Mouse (Mus musculus) left cerebral cortex, postnatal 36 days (tissue): ENCODE data around the gene Rpp30. TPM values are rescaled to one million over a fixed set of nuclear protein-coding genes. Genes with fewer than 3 reads are reported as not detected.

ENCODE experiments used
- DNase-seq, 2 experiments: peaks; one replicate each; pipeline ENCODE4 v3.0.0; 2021 to 2022; ENCODE audit warnings: low spot score in 2 of 2, mixed read lengths in 1 of 2
- intact Hi-C: fragments of 180-260 bp; cut with DNase I; formaldehyde crosslinking; loops from one replicate; pipeline ENCODE4 v1.15.1; 2025
- total RNA-seq, 2 experiments: library from RNA; stranded (reverse); gene quantifications; 2 replicates each; pipeline ENCODE4 v1.2.3; 2021

The Rpp30 gene
- 10 to 100 TPM; 16.2 to 17.7 TPM for total RNA-seq

DNA sequence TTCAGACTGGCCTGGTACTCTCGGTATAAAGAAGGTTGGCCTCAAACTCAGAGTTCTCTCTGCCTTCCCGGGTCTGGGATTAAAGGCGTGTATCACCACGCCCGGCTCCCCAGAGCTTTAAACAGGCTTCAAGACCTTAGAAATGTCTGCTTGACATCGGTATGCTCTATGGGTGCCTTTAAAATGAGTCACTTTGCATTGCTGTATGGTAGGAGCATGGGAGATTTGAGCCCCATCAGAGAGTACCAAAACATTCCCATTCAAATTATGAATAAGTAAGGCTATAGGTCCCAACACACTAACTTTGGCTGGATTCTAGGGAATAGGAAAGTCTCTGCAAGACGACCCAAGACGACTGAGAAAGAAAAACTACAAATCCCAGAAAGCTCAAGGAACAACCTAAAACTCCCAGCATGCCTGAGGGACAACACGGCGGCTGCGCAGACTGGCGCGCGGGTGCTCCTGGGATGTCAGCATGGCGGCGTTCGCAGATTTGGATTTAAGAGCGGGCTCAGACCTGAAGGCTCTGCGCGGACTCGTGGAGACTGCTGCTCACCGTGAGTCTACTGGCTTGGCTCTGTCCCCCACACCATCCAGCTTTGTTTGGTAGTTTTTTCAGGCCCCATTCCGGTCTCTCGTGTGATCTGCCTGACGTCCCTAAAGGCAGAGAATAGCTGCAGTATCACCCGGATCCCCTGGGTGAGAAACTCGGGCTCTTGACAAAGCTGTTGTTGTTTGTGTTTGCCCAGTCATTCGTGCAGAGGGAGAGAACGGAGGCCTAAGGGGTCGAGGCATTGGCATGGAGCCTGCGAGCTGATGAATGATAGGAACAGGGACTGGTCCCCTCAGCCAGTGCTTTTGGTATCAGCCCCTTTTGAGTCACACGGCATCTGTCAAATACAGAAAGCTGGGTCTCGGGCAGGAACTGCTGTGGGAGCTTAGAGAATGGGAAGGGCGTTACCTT, at the start of gene Rpp30:
Gene Rpp30, plus strand, starts transcription at position 455 of the 964 bp plus-strand sequence.
- intact Hi-C loops = loop anchor here (1.0 kb wide), 1 partner anchor 1090 kb away; no protein-coding TSS in a partner anchor
- peak; percentile 81 to 83 for DNase-seq

DNA sequence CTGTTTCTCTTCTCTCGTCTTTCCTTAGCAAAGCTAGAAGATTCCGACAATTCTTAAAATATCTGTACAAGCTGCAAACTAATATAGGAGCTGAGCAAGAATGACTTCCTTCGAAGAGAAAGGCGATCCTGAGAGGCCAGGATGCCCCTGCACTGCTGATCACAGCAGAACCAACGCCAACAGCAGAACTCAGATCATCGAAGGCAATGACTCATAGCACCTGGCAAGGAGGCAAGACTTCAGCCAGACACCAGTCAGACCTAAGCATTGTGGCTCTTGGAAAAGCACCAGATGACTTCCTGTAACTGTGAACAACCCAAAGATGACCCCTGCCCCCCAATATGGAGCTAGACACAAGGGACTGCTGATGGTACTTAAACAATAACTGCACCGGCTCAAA, 37.5 kb upstream of the Rpp30 start:
- no peak for DNase-seq
- intact Hi-C loops = no loop called here

- intact Hi-C loops = loop anchor here (5.0 to 10.0 kb wide), 2 partner anchors 559 to 642 kb away; no protein-coding TSS in a partner anchor
Measured at GRCm38 (mm10) chr19:36056502-36057221, 26.9 kb upstream of the Rpp30 start.

DNA sequence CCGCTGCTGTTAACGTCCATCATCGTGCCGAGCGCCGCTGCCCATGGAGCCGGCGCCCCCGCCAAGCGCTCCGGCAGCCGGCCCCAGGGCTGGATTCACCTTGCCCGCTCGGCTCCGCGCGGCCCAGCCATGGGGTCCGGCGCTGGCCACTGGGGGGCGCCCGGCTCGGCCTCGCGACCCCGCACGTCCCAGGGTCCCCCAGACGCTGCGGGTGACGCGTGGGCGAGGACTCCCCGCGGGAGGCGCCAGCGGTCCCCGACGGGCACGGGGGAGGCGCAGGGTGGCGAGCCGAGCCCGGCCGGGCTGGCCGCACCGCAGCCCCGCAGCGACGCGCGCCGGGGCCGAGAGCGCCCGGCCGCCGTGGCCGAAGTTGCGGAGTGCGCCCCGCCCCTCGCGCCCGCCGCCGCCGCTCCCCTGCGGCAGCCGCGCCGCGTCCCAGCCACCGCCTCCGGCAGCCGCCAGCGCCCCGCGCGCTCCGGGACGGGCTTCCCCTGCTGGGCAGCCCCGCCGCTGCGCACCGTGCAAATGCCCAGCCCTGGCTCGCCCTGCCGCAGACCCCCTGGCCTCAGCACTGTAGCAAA, 26.2 kb upstream of the Rpp30 start, which contains the start of gene Htr7:
Gene Htr7, minus strand, starts transcription at position 277 of the 581 bp plus-strand sequence.
- intact Hi-C loops = loop anchor here (5.0 to 10.0 kb wide), 2 partner anchors 560 to 643 kb away; no protein-coding TSS in a partner anchor
- DNase-seq = peak; percentile 25 to 64

More at GRCm38 (mm10) chr19:36056502-36057221, 26.9 kb upstream of the Rpp30 start:
- DNase-seq = peak in 1 of 2 experiments; percentile 17

GRCm38 (mm10) chr19:36062801-36063529, 20.6 kb upstream of the Rpp30 start:
- DNase-seq = no peak
- intact Hi-C loops = loop anchor here (2.0 to 10.0 kb wide), 3 partner anchors 936 to 1398 kb away; no protein-coding TSS in a partner anchor

- DNase-seq = peak in 1 of 2 experiments; percentile 6
- intact Hi-C loops = loop anchor here (1.0 kb wide), 1 partner anchor 1089 kb away; no protein-coding TSS in a partner anchor
Measured at GRCm38 (mm10) chr19:36082606-36083261, 782 bp upstream of the Rpp30 start.

DNA sequence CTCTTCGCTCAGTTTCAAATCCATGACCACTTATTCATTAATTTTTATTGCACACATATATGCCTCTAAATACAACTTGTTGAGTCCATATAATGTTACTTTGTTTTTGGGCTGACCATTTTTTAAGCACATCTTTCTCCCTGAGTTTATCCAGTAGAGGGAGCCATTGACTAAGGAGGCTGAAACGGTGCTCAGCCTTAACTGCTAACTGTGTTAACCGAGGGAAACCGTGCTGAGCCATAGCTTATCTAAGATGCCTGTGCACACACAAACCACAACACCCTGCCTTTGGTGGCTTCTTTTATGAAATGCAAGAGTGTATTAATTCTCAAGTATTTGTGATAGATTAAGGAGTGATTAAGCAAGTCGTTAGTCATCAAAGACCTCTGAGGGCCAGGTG, 7.3 kb downstream of the Rpp30 start:
- intact Hi-C loops = no loop called here
- DNase-seq = no peak

GRCm38 (mm10) chr19:36097194-36097593, 13.7 kb downstream of the Rpp30 start:
- intact Hi-C loops = no loop called here

DNA sequence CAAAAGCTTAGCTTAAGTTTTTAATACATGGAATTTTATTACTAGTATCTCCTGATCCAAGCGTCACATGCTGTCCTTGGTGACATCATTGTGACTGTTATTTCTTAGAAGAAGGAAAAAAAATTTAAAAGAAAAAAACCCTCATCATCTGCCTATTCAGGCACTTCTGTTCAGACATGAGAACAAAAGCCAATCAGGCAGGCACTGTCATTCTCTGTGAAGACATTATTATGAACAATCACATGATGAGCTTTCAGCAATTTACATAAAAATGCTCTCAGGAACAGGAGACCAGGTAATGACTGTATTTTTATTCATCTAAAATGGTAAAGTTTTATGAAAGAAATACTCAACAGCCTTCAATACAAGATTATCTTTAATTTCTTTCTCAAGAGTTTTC, 14.7 kb downstream of the Rpp30 start:
- no peak for DNase-seq
- intact Hi-C loops = no loop called here

More at GRCm38 (mm10) chr19:36097194-36097593, 13.7 kb downstream of the Rpp30 start:
- no peak for DNase-seq

DNA sequence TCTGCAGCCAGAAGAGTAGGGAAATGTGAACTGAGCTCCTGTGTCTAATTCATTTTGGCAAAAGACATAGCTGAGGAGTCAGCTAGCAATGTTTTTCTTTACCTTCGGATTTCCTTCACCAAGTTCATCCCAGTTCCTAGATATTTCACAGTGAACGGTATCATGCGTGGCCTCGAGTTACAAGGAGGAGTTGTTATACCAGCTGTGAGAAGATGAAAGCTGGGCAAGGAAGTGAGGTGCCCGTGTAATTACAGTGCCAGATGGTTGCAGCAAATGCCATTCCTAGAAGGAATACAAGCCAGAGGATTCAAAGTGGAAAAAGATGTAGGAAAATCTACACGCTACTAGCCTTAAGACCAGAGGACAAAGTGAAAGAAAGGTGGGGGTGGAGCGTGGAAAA, 15.4 kb downstream of the Rpp30 start:
- intact Hi-C loops = no loop called here

DNA sequence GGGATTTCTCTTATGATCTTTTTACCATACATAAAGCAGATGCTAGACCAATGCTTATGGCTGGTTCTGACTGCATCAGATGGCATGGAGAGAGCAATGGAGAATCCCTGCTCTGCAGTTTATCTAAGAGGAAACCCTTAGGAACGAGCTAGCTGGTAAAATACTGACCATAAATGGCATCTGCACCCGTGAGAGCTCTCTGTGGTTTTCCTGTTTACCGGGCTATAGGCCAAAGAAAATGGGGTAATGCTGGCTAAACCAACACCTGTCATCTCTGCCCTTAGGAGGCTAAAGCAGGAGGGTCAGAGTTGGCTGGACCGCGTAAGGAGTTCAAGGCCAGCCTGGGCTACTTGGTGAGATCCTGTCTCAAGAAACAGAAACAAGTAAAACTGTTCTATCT, 20.4 kb downstream of the Rpp30 start:
- DNase-seq = no peak
- intact Hi-C loops = no loop called here

More for the DNA sequence above, 15.4 kb downstream of the Rpp30 start:
- no peak for DNase-seq

DNA sequence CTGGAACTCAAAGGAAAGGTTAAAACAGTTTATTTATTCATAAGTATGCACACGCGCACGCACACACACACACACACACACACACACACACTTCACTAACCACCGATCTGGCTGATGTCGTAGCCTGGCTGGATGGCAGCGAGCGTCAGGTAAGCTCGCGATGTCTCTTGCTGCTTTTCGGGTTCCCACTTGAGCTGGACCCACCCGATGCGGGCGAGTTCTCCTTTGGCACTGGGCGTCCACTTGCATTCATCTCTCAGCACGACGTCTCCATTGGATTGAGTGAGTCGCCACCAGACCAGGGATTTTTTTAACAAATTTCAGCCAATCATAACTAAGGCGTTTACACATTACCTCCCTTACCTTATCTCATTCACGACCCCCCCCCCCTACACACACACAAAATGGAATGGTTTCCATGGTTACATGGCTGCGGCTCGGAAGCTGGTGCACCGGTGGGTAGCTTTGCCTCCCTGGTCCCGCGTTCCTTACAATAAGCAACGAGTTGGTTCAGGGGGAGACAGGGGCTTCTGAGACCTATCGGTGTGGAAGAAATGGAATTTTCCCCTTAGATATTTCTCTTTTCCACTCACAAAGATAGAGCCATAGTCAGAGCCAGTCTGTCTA, 25.9 kb downstream of the Rpp30 start:
- intact Hi-C loops = no loop called here
- DNase-seq = no peak

- DNase-seq = no peak
Measured at GRCm38 (mm10) chr19:36110465-36110864, 26.9 kb downstream of the Rpp30 start.

GRCm38 (mm10) chr19:36111054-36111895, 27.8 kb downstream of the Rpp30 start:
- intact Hi-C loops = loop anchor here (2.0 kb wide), 1 partner anchor 330 kb away; no protein-coding TSS in a partner anchor
- DNase-seq = no peak

More at GRCm38 (mm10) chr19:36110465-36110864, 26.9 kb downstream of the Rpp30 start:
- intact Hi-C loops = loop anchor here (2.0 kb wide), 1 partner anchor 330 kb away; no protein-coding TSS in a partner anchor

DNA sequence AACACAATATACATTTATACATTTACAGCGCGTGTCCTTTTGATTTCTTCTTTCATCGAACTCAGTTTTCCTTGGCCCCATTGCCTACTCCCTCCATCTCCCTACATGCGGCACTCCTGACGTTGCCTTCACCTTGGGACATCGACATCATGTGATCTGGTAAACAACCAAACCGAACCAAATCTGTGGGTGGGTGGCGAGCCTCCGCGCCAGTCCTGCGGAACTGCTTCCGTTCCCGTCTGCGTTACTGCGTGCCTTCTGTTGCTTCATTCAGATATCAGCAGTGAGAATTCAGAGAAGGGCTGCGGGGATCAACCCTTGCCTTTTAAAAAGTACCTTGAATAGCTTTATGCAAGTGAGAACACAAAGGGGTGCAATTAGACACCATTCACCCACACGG, 28.5 kb downstream of the Rpp30 start:
- peak; percentile 33 to 40 for DNase-seq
- intact Hi-C loops = no loop called here

GRCm38 (mm10) chr19:36116185-36116584, 32.7 kb downstream of the Rpp30 start:
- intact Hi-C loops = no loop called here
- no peak for DNase-seq

- intact Hi-C loops = no loop called here
- no peak for DNase-seq
Measured at GRCm38 (mm10) chr19:36119219-36119618, 35.7 kb downstream of the Rpp30 start.
